Mouse (Mus musculus): ENCODE measurements around the gene Rpl31. TPM values are rescaled to one million over a fixed set of nuclear protein-coding genes. Genes with fewer than 3 reads are reported as not detected.
A peak's percentile ranks its signal among the peaks of the same experiment; 100 is the strongest.

Rpl31 gene
- polyA plus RNA-seq, 1 experiment = 252 TPM

GRCm38 (mm10) chr1:39341807-39342206, 25.8 kb upstream of the Rpl31 start:
- no peak overlapping the region for H3K4me3 ChIP-seq (ENCODE audit: control insufficient read depth, low read depth, low read length)

GRCm38 (mm10) chr1:39343242-39343641, 24.4 kb upstream of the Rpl31 start:
- Histone ChIP-seq H3K36me3 (ENCODE audit: control insufficient read depth, insufficient read depth, low read length) (no peaks in the 10 kb centered on the region), H3K4me3 (ENCODE audit: control insufficient read depth, low read depth, low read length) (no peak overlapping the region), H3K27ac (ENCODE audit: control insufficient read depth, insufficient read depth, low read depth, low read length) (no peak overlapping the region), H3K4me1 (ENCODE audit: control insufficient read depth, insufficient read depth, low read length) (peaks cover 2% of the 10 kb centered on the region), H3K27me3 (ENCODE audit: control insufficient read depth, insufficient read depth, low read length) (no peaks in the 10 kb centered on the region)
- TF ChIP-seq POLR2A (IDR thresholded peaks at IDR 0.05; ENCODE audit: control insufficient read depth, low read depth, low read length) (no peak), CTCF (IDR thresholded peaks at IDR 0.05; ENCODE audit: control insufficient read depth, insufficient read depth, insufficient replicate concordance, low read depth, low read length) (no peak)

More at GRCm38 (mm10) chr1:39341807-39342206, 25.8 kb upstream of the Rpl31 start:
- no peaks in the 10 kb centered on the region for H3K27me3 ChIP-seq (ENCODE audit: control insufficient read depth, insufficient read depth, low read length)
- peaks cover 2% of the 10 kb centered on the region; the same call in 1 of the 2 replicates for H3K4me1 ChIP-seq (ENCODE audit: control insufficient read depth, insufficient read depth, low read length)
- TF ChIP-seq CTCF (IDR thresholded peaks at IDR 0.05; ENCODE audit: control insufficient read depth, insufficient read depth, insufficient replicate concordance, low read depth, low read length) (no peak), POLR2A (IDR thresholded peaks at IDR 0.05; ENCODE audit: control insufficient read depth, low read depth, low read length) (no peak)
- no peaks in the 10 kb centered on the region for H3K36me3 ChIP-seq (ENCODE audit: control insufficient read depth, insufficient read depth, low read length)
- H3K27ac ChIP-seq (ENCODE audit: control insufficient read depth, insufficient read depth, low read depth, low read length) = no peak overlapping the region

GRCm38 (mm10) chr1:39344981-39345600, 22.6 kb upstream of the Rpl31 start:
- H3K27me3 ChIP-seq (ENCODE audit: control insufficient read depth, insufficient read depth, low read length) = no peaks in the 10 kb centered on the region
- H3K4me3 ChIP-seq (ENCODE audit: control insufficient read depth, low read depth, low read length) = no peak overlapping the region
- peaks cover 4% of the 10 kb centered on the region for H3K4me1 ChIP-seq (ENCODE audit: control insufficient read depth, insufficient read depth, low read length)
- no peaks in the 10 kb centered on the region for H3K36me3 ChIP-seq (ENCODE audit: control insufficient read depth, insufficient read depth, low read length)
- no peak for TF ChIP-seq POLR2A (IDR thresholded peaks at IDR 0.05; ENCODE audit: control insufficient read depth, low read depth, low read length)
- peak; percentile 19; the same call in 1 of the 2 replicates for TF ChIP-seq CTCF (IDR thresholded peaks at IDR 0.05; ENCODE audit: control insufficient read depth, insufficient read depth, insufficient replicate concordance, low read depth, low read length)
- no peak overlapping the region for H3K27ac ChIP-seq (ENCODE audit: control insufficient read depth, insufficient read depth, low read depth, low read length)

- H3K4me3 ChIP-seq (ENCODE audit: control insufficient read depth, low read depth, low read length) = no peak overlapping the region
- H3K27me3 ChIP-seq (ENCODE audit: control insufficient read depth, insufficient read depth, low read length) = no peaks in the 10 kb centered on the region
- peaks cover 2% of the 10 kb centered on the region; the same call in 1 of the 2 replicates for H3K4me1 ChIP-seq (ENCODE audit: control insufficient read depth, insufficient read depth, low read length)
- no peak for TF ChIP-seq CTCF (IDR thresholded peaks at IDR 0.05; ENCODE audit: control insufficient read depth, insufficient read depth, insufficient replicate concordance, low read depth, low read length)
- TF ChIP-seq POLR2A (IDR thresholded peaks at IDR 0.05; ENCODE audit: control insufficient read depth, low read depth, low read length) = no peak
- no peaks in the 10 kb centered on the region for H3K36me3 ChIP-seq (ENCODE audit: control insufficient read depth, insufficient read depth, low read length)
- peak overlapping the region; percentile 53; the same call in 1 of the 2 replicates for H3K27ac ChIP-seq (ENCODE audit: control insufficient read depth, insufficient read depth, low read depth, low read length)
Measured at GRCm38 (mm10) chr1:39349001-39349400, 18.6 kb upstream of the Rpl31 start.

- Histone ChIP-seq H3K4me1 (ENCODE audit: control insufficient read depth, insufficient read depth, low read length) (peaks cover 2% of the 10 kb centered on the region; the same call in 1 of the 2 replicates), H3K27ac (ENCODE audit: control insufficient read depth, insufficient read depth, low read depth, low read length) (peak overlapping the region; percentile 39; the same call in 1 of the 2 replicates), H3K4me3 (ENCODE audit: control insufficient read depth, low read depth, low read length) (no peak overlapping the region), H3K27me3 (ENCODE audit: control insufficient read depth, insufficient read depth, low read length) (no peaks in the 10 kb centered on the region), H3K36me3 (ENCODE audit: control insufficient read depth, insufficient read depth, low read length) (no peaks in the 10 kb centered on the region)
- TF ChIP-seq POLR2A (IDR thresholded peaks at IDR 0.05; ENCODE audit: control insufficient read depth, low read depth, low read length) (no peak), CTCF (IDR thresholded peaks at IDR 0.05; ENCODE audit: control insufficient read depth, insufficient read depth, insufficient replicate concordance, low read depth, low read length) (no peak)
Measured at GRCm38 (mm10) chr1:39349427-39349826, 18.2 kb upstream of the Rpl31 start.

GRCm38 (mm10) chr1:39361754-39362514, 5.7 kb upstream of the Rpl31 start:
- H3K36me3 ChIP-seq (ENCODE audit: control insufficient read depth, insufficient read depth, low read length) = no peaks in the 10 kb centered on the region
- no peak overlapping the region for H3K4me3 ChIP-seq (ENCODE audit: control insufficient read depth, low read depth, low read length)
- H3K27me3 ChIP-seq (ENCODE audit: control insufficient read depth, insufficient read depth, low read length) = no peaks in the 10 kb centered on the region
- no peak overlapping the region for H3K27ac ChIP-seq (ENCODE audit: control insufficient read depth, insufficient read depth, low read depth, low read length)
- peaks cover 6% of the 10 kb centered on the region for H3K4me1 ChIP-seq (ENCODE audit: control insufficient read depth, insufficient read depth, low read length)
- TF ChIP-seq CTCF (IDR thresholded peaks at IDR 0.05; ENCODE audit: control insufficient read depth, insufficient read depth, insufficient replicate concordance, low read depth, low read length) (no peak), POLR2A (IDR thresholded peaks at IDR 0.05; ENCODE audit: control insufficient read depth, low read depth, low read length) (no peak)

GRCm38 (mm10) chr1:39362515-39362893, 5.1 kb upstream of the Rpl31 start:
- TF ChIP-seq POLR2A (IDR thresholded peaks at IDR 0.05; ENCODE audit: control insufficient read depth, low read depth, low read length) = no peak
- no peak for TF ChIP-seq CTCF (IDR thresholded peaks at IDR 0.05; ENCODE audit: control insufficient read depth, insufficient read depth, insufficient replicate concordance, low read depth, low read length)
- no peak overlapping the region for H3K4me3 ChIP-seq (ENCODE audit: control insufficient read depth, low read depth, low read length)
- no peak overlapping the region for H3K27ac ChIP-seq (ENCODE audit: control insufficient read depth, insufficient read depth, low read depth, low read length)
- peaks cover 8% of the 10 kb centered on the region for H3K4me1 ChIP-seq (ENCODE audit: control insufficient read depth, insufficient read depth, low read length)
- H3K27me3 ChIP-seq (ENCODE audit: control insufficient read depth, insufficient read depth, low read length) = no peaks in the 10 kb centered on the region
- no peaks in the 10 kb centered on the region for H3K36me3 ChIP-seq (ENCODE audit: control insufficient read depth, insufficient read depth, low read length)
